Mouse (Mus musculus) intestine, postnatal 0 days (tissue): ENCODE measurements around the gene Gm9999. TPM values are rescaled to one million over a fixed set of nuclear protein-coding genes. Genes with fewer than 3 reads are reported as not detected.

Experiments used
- ATAC-seq: fragments of 200-750 bp; cut with Nextera tagmentation; 2 replicates; pipeline ENCODE4 v1.8.0; 2017; ENCODE audit warnings: mild to moderate bottlenecking, moderate TSS enrichment, moderate library complexity
- H3K27ac ChIP-seq: fragments of 300-500 bp; sonication (generic); 2 replicates; pipeline ENCODE4 v1.5.1; 2014; ENCODE audit warnings: mild to moderate bottlenecking, low read depth, low read length, moderate library complexity
- H3K27me3 ChIP-seq: fragments of 300-500 bp; sonication (generic); replicated peaks from 2 replicates; pipeline ENCODE4 v1.6.1; 2014; ENCODE audit warnings: low read length, mixed read lengths; ENCODE audit not compliant: control insufficient read depth, insufficient read depth
- H3K36me3 ChIP-seq: fragments of 300-500 bp; sonication (generic); 2 replicates; pipeline ENCODE4 v1.6.1; 2014; ENCODE audit warnings: mild to moderate bottlenecking, moderate library complexity; ENCODE audit not compliant: control insufficient read depth, insufficient read depth
- H3K4me1 ChIP-seq: fragments of 300-500 bp; sonication (generic); replicated peaks from 2 replicates; pipeline ENCODE4 v1.6.1; 2014; ENCODE audit warnings: antibody characterized with exemption, low read length, mixed read lengths; ENCODE audit not compliant: control insufficient read depth, insufficient read depth
- H3K4me2 ChIP-seq: fragments of 300-500 bp; sonication (generic); replicated peaks from 2 replicates; pipeline ENCODE4 v1.6.1; 2014; ENCODE audit warnings: low read depth, mild to moderate bottlenecking, moderate library complexity
- H3K4me3 ChIP-seq: fragments of 300-500 bp; sonication (generic); 2 replicates; pipeline ENCODE4 v1.5.1; 2014; ENCODE audit warnings: low read depth, low read length
- H3K9ac ChIP-seq: fragments of 300-500 bp; sonication (generic); 2 replicates; pipeline ENCODE4 v1.6.1; 2014; ENCODE audit warnings: mild to moderate bottlenecking, low read depth, low read length
- H3K9me3 ChIP-seq: fragments of 300-500 bp; sonication (generic); 2 replicates; pipeline ENCODE4 v1.6.1; 2016; ENCODE audit warnings: mixed run types; ENCODE audit not compliant: control insufficient read depth
- CTCF ChIP-seq: sonication (generic); IDR thresholded peaks from 2 replicates; pipeline ENCODE4 v1.5.1; 2016; ENCODE audit warnings: low read depth, mild to moderate bottlenecking, control low read depth, antibody characterized with exemption, moderate library complexity
- WGBS: fragments of 180-500 bp; shearing (Covaris S2); extraction: QIAGEN DNeasy Blood & Tissue Kit; methylation state at CpG from one replicate; pipeline ENCODE4 v1.1.7; 2014; 5-methylcytosine and 5-hydroxymethylcytosine counted together
- polyA plus RNA-seq: library from polyadenylated mRNA; unstranded; fragments of >200 nt; fragmentation: Nextera tagmentation; extraction: Ambion mirVana; gene quantifications from 2 replicates; pipeline ENCODE4 v1.2.1, GENCODE M21; 2015

The Gm9999 gene
- not detected in 2 replicates for polyA plus RNA-seq

DNA sequence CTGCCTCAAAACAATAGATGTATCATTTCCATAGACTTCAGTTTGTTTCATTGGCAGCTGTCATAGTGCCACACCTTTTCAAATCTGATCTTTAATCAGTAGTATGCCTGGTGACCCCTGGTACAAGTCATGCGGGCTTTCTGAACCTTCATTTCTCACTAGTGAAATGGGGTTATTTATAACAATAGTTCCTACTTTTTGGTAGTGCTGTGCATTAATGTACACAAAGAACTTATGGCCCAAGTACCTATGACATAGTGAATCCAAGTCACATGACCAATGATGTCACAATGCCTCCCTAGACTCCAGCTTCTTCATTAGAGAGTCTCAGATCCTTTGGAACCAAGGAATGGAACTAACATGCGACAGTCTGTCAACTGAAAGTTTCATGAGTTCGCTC, at the start of gene Gm9999:
Gm9999 (plus strand) TSS at position 301 of the 400 bp plus-strand sequence.
- Histone ChIP-seq H3K27me3 (no peaks in the 10 kb centered on the region), H3K9ac (no peak within 1 kb of the TSS), H3K9me3 (no peaks in the 10 kb centered on the region), H3K4me1 (no peaks in the 10 kb centered on the region), H3K4me2 (no peak within 1 kb of the TSS), H3K36me3 (no peaks in the 10 kb centered on the region), H3K27ac (no peak within 1 kb of the TSS), H3K4me3 (no peak within 1 kb of the TSS)
- no peak for TF ChIP-seq CTCF
- WGBS = 87% methylated on average over 3 of the region's 3 CpGs
- ATAC-seq = no peak

DNA sequence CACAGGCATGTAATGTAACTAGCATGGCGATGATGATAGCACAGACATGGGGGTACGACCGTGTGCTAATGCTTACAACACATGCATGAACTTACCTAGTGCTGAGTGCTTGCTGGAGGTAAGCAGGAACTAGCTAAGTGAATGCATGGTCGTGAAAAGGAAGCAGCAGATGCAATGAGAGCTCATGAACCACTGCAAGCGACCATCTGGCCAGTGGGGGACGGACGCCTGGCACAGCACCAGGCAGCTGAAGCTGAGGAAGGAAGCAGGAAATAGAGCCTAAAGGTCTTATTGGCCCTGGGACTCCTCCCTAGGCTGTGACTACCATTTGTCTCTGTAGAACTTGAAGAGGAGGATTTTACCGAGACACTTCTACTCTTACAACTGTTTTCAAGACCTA, 48.6 kb upstream of the Gm9999 start:
- no peak overlapping the region for H3K4me2 ChIP-seq
- no peaks in the 10 kb centered on the region for H3K27me3 ChIP-seq
- H3K9ac ChIP-seq = no peak overlapping the region
- no peak for TF ChIP-seq CTCF
- H3K4me1 ChIP-seq = no peaks in the 10 kb centered on the region
- 79% methylated on average over 8 of the region's 8 CpGs for WGBS
- ATAC-seq = no peak
- H3K36me3 ChIP-seq = peaks cover 67% of the 10 kb centered on the region
- H3K27ac ChIP-seq = no peak overlapping the region
- no peaks in the 10 kb centered on the region for H3K9me3 ChIP-seq
- H3K4me3 ChIP-seq = no peak overlapping the region

DNA sequence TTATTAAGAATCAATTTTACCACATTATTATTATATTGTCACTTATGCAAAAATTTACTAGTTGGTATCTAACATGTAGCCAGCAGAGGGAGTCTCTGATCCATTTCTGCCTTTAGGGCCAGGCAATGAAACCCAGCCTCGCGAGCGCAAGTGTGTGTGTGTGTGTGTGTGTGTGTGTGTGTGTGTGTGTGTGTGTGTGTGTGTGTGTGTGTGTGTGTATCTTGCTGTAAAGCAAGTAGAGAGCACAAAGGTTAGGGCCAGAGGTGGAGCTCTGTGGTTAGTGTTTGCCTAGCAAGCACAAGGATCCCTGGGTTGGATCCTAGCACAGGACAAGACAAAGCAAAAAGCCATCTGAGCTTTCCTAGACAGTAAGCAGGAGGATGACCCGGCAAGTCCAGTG, 47.5 kb upstream of the Gm9999 start:
- H3K4me2 ChIP-seq = no peak overlapping the region
- ATAC-seq = peak; percentile 80
- no peaks in the 10 kb centered on the region for H3K4me1 ChIP-seq
- peaks cover 67% of the 10 kb centered on the region for H3K36me3 ChIP-seq
- TF ChIP-seq CTCF = peak; percentile 77
- no peak overlapping the region for H3K4me3 ChIP-seq
- H3K9ac ChIP-seq = no peak overlapping the region
- WGBS = 29% methylated on average over 4 of the region's 4 CpGs
- H3K9me3 ChIP-seq = no peaks in the 10 kb centered on the region
- no peaks in the 10 kb centered on the region for H3K27me3 ChIP-seq
- no peak overlapping the region for H3K27ac ChIP-seq

DNA sequence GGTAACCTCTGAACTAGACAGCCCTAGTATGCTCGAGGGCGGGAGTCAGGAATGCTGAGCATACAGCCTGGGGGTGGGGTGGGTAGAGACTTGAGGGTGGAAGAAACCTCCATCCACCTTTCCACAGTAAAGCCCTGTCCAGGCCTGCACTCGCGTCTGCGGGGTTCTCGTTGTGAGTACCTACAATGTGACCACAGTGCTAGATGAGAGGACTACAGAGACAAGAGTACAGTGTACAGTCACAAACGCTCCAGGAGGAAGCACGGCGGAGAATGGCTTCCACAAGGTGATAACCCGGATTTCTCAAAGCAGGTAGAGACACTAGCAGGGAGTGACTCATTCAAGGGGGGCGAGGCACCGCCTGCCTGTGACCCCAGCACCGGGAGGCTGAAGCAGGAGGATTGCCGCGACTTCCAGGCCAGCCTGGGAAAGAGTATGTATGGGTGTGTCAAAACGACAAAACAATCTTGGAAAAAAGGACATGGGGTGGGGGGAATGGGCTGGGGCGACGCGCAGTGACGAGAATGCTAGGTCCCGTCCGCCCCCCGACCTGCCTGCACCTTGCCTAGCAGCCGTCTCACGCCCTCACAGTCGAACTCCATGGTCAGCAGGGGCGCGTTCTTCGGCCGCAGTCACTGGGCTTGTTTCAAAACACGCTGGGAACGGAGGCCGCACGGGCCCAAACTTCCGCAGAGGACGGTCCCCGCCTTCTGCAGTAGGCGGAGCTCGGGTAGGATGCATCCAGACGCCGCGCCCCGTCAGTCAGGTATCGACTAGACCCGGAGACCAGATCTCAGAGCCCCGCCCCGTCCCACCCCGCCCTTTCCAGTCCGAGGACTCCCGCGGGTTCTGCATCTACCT, 25.3 kb upstream of the Gm9999 start, which contains the start of gene Uevld:
Uevld (minus strand) TSS at position 697 of the 861 bp plus-strand sequence.
- H3K27ac ChIP-seq = peak within 1 kb of the TSS; percentile 41
- H3K9ac ChIP-seq = peak within 1 kb of the TSS; percentile 74
- H3K36me3 ChIP-seq = peaks cover 14% of the 10 kb centered on the region; the same call in 1 of the 2 replicates
- TF ChIP-seq CTCF = peak; percentile 57
- H3K27me3 ChIP-seq = no peaks in the 10 kb centered on the region
- peak; percentile 93 for ATAC-seq
- H3K4me2 ChIP-seq = peak within 1 kb of the TSS; percentile 95
- H3K4me1 ChIP-seq = no peaks in the 10 kb centered on the region
- WGBS = under 1% methylated on average over 51 of the region's 51 CpGs
- H3K9me3 ChIP-seq = no peaks in the 10 kb centered on the region
- H3K4me3 ChIP-seq = peak within 1 kb of the TSS; percentile 78

DNA sequence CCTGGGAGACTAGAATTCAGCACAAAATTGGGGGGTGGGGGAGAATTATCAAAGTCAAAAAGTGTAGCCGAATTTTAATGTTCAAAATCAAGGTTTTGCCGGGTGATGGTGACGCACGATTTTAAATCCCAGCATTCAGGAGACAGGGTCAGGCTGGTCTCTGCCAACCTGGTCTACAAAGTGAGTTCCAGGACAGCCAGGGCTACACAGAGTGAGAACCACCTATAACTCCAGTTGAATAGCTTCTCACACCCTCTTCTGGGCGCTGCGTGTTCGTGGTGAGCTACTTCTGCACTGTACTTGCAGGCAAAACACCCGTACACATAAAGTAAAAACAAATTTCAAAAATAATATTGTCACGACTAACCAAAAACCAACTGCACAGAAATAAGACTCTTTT, 24.5 kb upstream of the Gm9999 start:
- WGBS = 18% methylated on average over 9 of the region's 9 CpGs
- peak overlapping the region; percentile 78 for H3K4me3 ChIP-seq
- ATAC-seq = no peak
- H3K9ac ChIP-seq = no peak overlapping the region
- H3K9me3 ChIP-seq = no peaks in the 10 kb centered on the region
- no peaks in the 10 kb centered on the region for H3K4me1 ChIP-seq
- H3K4me2 ChIP-seq = peak overlapping the region; percentile 95
- H3K36me3 ChIP-seq = peaks cover 10% of the 10 kb centered on the region; the same call in 1 of the 2 replicates
- no peak overlapping the region for H3K27ac ChIP-seq
- no peak for TF ChIP-seq CTCF
- H3K27me3 ChIP-seq = no peaks in the 10 kb centered on the region

DNA sequence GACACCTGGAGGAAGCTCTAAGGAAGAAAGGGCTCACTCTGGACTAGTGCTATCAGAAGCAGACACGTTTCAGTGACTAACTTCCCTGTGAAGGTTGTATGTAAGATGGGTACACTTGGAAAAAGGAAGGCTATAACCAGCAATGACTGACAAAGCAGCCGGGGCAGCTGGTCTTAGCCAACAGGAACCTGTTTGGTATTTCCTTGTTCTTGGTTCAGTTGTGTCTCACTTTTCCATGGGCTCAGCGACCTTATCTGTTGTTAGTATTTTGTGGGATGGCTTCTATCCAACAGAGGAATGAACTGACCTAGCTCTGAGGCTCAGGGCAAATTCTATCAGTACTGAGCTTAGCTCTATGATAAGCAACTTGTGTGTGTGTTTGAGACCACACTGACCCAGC, 22.4 kb upstream of the Gm9999 start:
- no peak for ATAC-seq
- Histone ChIP-seq H3K9ac (no peak overlapping the region), H3K9me3 (no peaks in the 10 kb centered on the region), H3K4me1 (no peaks in the 10 kb centered on the region), H3K27ac (no peak overlapping the region), H3K4me2 (no peak overlapping the region), H3K36me3 (no peaks in the 10 kb centered on the region), H3K4me3 (no peak overlapping the region), H3K27me3 (no peaks in the 10 kb centered on the region)
- no peak for TF ChIP-seq CTCF
- WGBS = 30% methylated on average over 3 of the region's 3 CpGs
